Mouse (Mus musculus): ENCODE results near the gene Adam12. TPM values are rescaled to one million over a fixed set of nuclear protein-coding genes. Genes with fewer than 3 reads are reported as not detected.

Gene Adam12
- polyA plus RNA-seq, 1 experiment from 2014 or later: 2.1 TPM

GRCm38 (mm10) chr7:133925771-133926170 lies 306.2 kb downstream of the Adam12 start:
- Histone ChIP-seq H3K36me3 (replicated peaks) (no peaks in the 10 kb centered on the region), H3K27me3 (replicated peaks; ENCODE audit: low read depth, poor library complexity, severe bottlenecking) (no peaks in the 10 kb centered on the region), H3K4me1 (no peaks in the 10 kb centered on the region), H3K9me3 (no peaks in the 10 kb centered on the region), H3K27ac (replicated peaks) (no peak overlapping the region), H3K4me3 (no peak overlapping the region)
- no peak for DNase-seq (ENCODE audit: low spot score)
- WGBS: 64% methylated on average over 2 of the region's 2 CpGs

DNA sequence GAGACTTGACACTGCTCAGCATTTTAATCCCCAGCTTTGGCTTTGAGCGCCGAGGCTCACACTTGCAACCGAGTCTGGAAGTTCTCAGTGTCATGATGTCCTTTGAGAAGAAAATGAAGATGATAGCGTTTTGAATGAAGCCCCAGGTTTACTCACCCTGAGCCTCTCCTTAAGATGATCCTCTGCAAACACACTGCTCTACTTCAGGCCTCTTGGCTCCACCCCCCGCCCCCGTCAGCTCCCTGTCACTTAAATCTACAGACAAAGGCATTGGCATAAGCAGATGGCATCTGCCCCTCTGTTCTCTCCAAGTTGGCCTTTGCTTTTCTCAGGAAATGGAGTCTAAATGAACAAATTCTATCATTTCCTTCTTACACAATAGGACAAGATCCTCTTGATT lies 308.0 kb downstream of the Adam12 start:
- no peak overlapping the region for H3K4me3 ChIP-seq
- no peak overlapping the region for H3K27ac ChIP-seq (replicated peaks)
- no peaks in the 10 kb centered on the region for H3K27me3 ChIP-seq (replicated peaks; ENCODE audit: low read depth, poor library complexity, severe bottlenecking)
- no peaks in the 10 kb centered on the region for H3K4me1 ChIP-seq
- no peak for DNase-seq (ENCODE audit: low spot score)
- H3K36me3 ChIP-seq (replicated peaks): no peaks in the 10 kb centered on the region
- H3K9me3 ChIP-seq: no peaks in the 10 kb centered on the region
- 75% methylated on average over 6 of the region's 6 CpGs for WGBS

DNA sequence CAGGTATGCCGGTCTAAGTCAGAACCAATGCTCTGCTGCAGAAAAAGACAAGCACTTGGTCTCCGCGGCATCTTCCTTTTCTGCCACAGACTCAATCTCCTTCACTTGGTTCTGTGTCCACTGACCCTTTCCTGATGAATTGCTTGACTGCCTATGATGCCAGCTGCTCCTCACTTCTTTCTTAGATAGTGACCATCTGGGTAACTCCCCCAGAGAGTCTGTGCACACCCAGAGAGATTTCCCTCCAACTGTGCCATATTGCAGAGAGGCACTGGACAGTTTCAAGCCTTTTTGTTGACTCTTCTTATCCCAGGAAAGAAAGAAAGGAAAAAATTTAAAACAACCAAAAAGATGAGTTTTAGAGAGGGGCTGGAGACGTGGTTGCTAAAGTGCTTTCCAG lies 310.7 kb downstream of the Adam12 start:
- no peaks in the 10 kb centered on the region for H3K4me1 ChIP-seq
- H3K9me3 ChIP-seq: no peaks in the 10 kb centered on the region
- no peaks in the 10 kb centered on the region for H3K36me3 ChIP-seq (replicated peaks)
- 96% methylated on average over 4 of the region's 4 CpGs for WGBS
- no peak for DNase-seq (ENCODE audit: low spot score)
- H3K27me3 ChIP-seq (replicated peaks; ENCODE audit: low read depth, poor library complexity, severe bottlenecking): no peaks in the 10 kb centered on the region
- H3K4me3 ChIP-seq: no peak overlapping the region
- no peak overlapping the region for H3K27ac ChIP-seq (replicated peaks)

GRCm38 (mm10) chr7:133920724-133921123 lies 311.2 kb downstream of the Adam12 start:
- 88% methylated on average over 7 of the region's 7 CpGs for WGBS
- Histone ChIP-seq H3K4me1 (no peaks in the 10 kb centered on the region), H3K4me3 (no peak overlapping the region), H3K27ac (replicated peaks) (no peak overlapping the region), H3K9me3 (no peaks in the 10 kb centered on the region), H3K27me3 (replicated peaks; ENCODE audit: low read depth, poor library complexity, severe bottlenecking) (no peaks in the 10 kb centered on the region), H3K36me3 (replicated peaks) (no peaks in the 10 kb centered on the region)
- no peak for DNase-seq (ENCODE audit: low spot score)

- WGBS: 89% methylated on average over 5 of the region's 5 CpGs
- no peaks in the 10 kb centered on the region for H3K4me1 ChIP-seq
- no peaks in the 10 kb centered on the region for H3K9me3 ChIP-seq
- DNase-seq (ENCODE audit: low spot score): no peak
- no peak overlapping the region for H3K4me3 ChIP-seq
- no peaks in the 10 kb centered on the region for H3K27me3 ChIP-seq (replicated peaks; ENCODE audit: low read depth, poor library complexity, severe bottlenecking)
- H3K36me3 ChIP-seq (replicated peaks): no peaks in the 10 kb centered on the region
- H3K27ac ChIP-seq (replicated peaks): no peak overlapping the region
These were observed 312.0 kb downstream of the Adam12 start for GRCm38 (mm10) chr7:133919918-133920317.

- Histone ChIP-seq H3K36me3 (replicated peaks) (no peaks in the 10 kb centered on the region), H3K27me3 (replicated peaks; ENCODE audit: low read depth, poor library complexity, severe bottlenecking) (no peaks in the 10 kb centered on the region), H3K27ac (replicated peaks) (no peak overlapping the region), H3K4me1 (no peaks in the 10 kb centered on the region), H3K9me3 (no peaks in the 10 kb centered on the region), H3K4me3 (no peak overlapping the region)
- DNase-seq (ENCODE audit: low spot score): no peak
- 72% methylated on average over 5 of the region's 5 CpGs for WGBS
These were observed 312.6 kb downstream of the Adam12 start for GRCm38 (mm10) chr7:133919306-133919705.

- Histone ChIP-seq H3K27me3 (replicated peaks; ENCODE audit: low read depth, poor library complexity, severe bottlenecking) (no peaks in the 10 kb centered on the region), H3K4me1 (no peaks in the 10 kb centered on the region), H3K9me3 (no peaks in the 10 kb centered on the region), H3K27ac (replicated peaks) (no peak overlapping the region), H3K4me3 (no peak overlapping the region), H3K36me3 (replicated peaks) (no peaks in the 10 kb centered on the region)
- WGBS: 90% methylated on average over 9 of the region's 9 CpGs
- no peak for DNase-seq (ENCODE audit: low spot score)
These were observed 315.7 kb downstream of the Adam12 start for GRCm38 (mm10) chr7:133916230-133916629.

- DNase-seq (ENCODE audit: low spot score): no peak
- no peaks in the 10 kb centered on the region for H3K9me3 ChIP-seq
- H3K4me1 ChIP-seq: no peaks in the 10 kb centered on the region
- no peak overlapping the region for H3K4me3 ChIP-seq
- 89% methylated on average over 3 of the region's 3 CpGs for WGBS
- H3K27ac ChIP-seq (replicated peaks): no peak overlapping the region
- H3K27me3 ChIP-seq (replicated peaks; ENCODE audit: low read depth, poor library complexity, severe bottlenecking): no peaks in the 10 kb centered on the region
- no peaks in the 10 kb centered on the region for H3K36me3 ChIP-seq (replicated peaks)
These were observed 320.1 kb downstream of the Adam12 start for GRCm38 (mm10) chr7:133911881-133912280.

DNA sequence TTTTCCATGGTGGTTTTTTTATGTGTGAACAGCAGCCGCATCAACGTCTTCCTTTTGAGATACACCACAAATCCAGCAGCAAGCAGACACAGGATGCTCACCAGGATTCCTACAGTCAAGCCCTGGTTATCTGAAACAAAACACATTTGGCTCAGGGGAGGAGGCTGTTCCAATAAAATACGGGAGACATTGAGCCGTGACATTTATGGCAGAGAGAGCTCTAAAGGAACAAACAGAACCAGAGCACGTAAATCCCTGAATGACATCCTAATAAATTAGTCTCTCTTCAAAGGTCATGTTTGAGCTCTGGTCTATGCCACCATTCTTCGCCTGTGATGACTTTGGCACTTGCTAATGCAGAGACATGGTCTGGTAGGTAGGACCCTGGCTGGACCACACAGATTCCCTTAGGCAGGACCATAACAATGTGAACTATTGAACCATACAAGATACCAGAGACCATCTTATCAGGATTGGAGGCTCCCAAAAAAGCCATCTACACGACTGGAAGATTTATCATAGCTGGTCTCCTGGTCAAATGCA lies 322.0 kb downstream of the Adam12 start:
- DNase-seq (ENCODE audit: low spot score): no peak
- no peak overlapping the region for H3K4me3 ChIP-seq
- peaks cover 5% of the 10 kb centered on the region; the same call in 1 of the 2 replicates for H3K9me3 ChIP-seq
- H3K4me1 ChIP-seq: no peaks in the 10 kb centered on the region
- 85% methylated on average over 7 of the region's 7 CpGs for WGBS
- H3K36me3 ChIP-seq (replicated peaks): no peaks in the 10 kb centered on the region
- H3K27ac ChIP-seq (replicated peaks): no peak overlapping the region
- H3K27me3 ChIP-seq (replicated peaks; ENCODE audit: low read depth, poor library complexity, severe bottlenecking): no peaks in the 10 kb centered on the region

GRCm38 (mm10) chr7:133908966-133909365 lies 323.0 kb downstream of the Adam12 start:
- H3K4me3 ChIP-seq: no peak overlapping the region
- DNase-seq (ENCODE audit: low spot score): no peak
- no peaks in the 10 kb centered on the region for H3K36me3 ChIP-seq (replicated peaks)
- H3K9me3 ChIP-seq: peaks cover 5% of the 10 kb centered on the region; the same call in 1 of the 2 replicates
- no peaks in the 10 kb centered on the region for H3K27me3 ChIP-seq (replicated peaks; ENCODE audit: low read depth, poor library complexity, severe bottlenecking)
- no peak overlapping the region for H3K27ac ChIP-seq (replicated peaks)
- 87% methylated on average over 4 of the region's 4 CpGs for WGBS
- no peaks in the 10 kb centered on the region for H3K4me1 ChIP-seq

- 89% methylated on average over 4 of the region's 4 CpGs for WGBS
- no peaks in the 10 kb centered on the region for H3K9me3 ChIP-seq
- no peak overlapping the region for H3K27ac ChIP-seq (replicated peaks)
- no peaks in the 10 kb centered on the region for H3K27me3 ChIP-seq (replicated peaks; ENCODE audit: low read depth, poor library complexity, severe bottlenecking)
- DNase-seq (ENCODE audit: low spot score): no peak
- H3K4me3 ChIP-seq: no peak overlapping the region
- H3K36me3 ChIP-seq (replicated peaks): no peaks in the 10 kb centered on the region
- no peaks in the 10 kb centered on the region for H3K4me1 ChIP-seq
These were observed 332.6 kb downstream of the Adam12 start for GRCm38 (mm10) chr7:133899391-133899790.

- no peak overlapping the region for H3K4me3 ChIP-seq
- no peaks in the 10 kb centered on the region for H3K36me3 ChIP-seq (replicated peaks)
- H3K4me1 ChIP-seq: no peaks in the 10 kb centered on the region
- H3K27ac ChIP-seq (replicated peaks): no peak overlapping the region
- H3K9me3 ChIP-seq: no peaks in the 10 kb centered on the region
- no peak for DNase-seq (ENCODE audit: low spot score)
- H3K27me3 ChIP-seq (replicated peaks; ENCODE audit: low read depth, poor library complexity, severe bottlenecking): no peaks in the 10 kb centered on the region
- 78% methylated on average over 4 of the region's 4 CpGs for WGBS
These were observed 340.1 kb downstream of the Adam12 start for GRCm38 (mm10) chr7:133891796-133892195.

- 89% methylated on average over 9 of the region's 9 CpGs for WGBS
- Histone ChIP-seq H3K27me3 (replicated peaks; ENCODE audit: low read depth, poor library complexity, severe bottlenecking) (no peaks in the 10 kb centered on the region), H3K36me3 (replicated peaks) (no peaks in the 10 kb centered on the region), H3K9me3 (no peaks in the 10 kb centered on the region), H3K4me3 (no peak overlapping the region), H3K4me1 (no peaks in the 10 kb centered on the region), H3K27ac (replicated peaks) (no peak overlapping the region)
- DNase-seq (ENCODE audit: low spot score): no peak
These were observed 340.6 kb downstream of the Adam12 start for GRCm38 (mm10) chr7:133891298-133891697.

GRCm38 (mm10) chr7:133889986-133890385 lies 342.0 kb downstream of the Adam12 start:
- WGBS: 89% methylated on average over 4 of the region's 4 CpGs
- H3K27ac ChIP-seq (replicated peaks): no peak overlapping the region
- H3K36me3 ChIP-seq (replicated peaks): no peaks in the 10 kb centered on the region
- no peak overlapping the region for H3K4me3 ChIP-seq
- H3K9me3 ChIP-seq: no peaks in the 10 kb centered on the region
- H3K27me3 ChIP-seq (replicated peaks; ENCODE audit: low read depth, poor library complexity, severe bottlenecking): no peaks in the 10 kb centered on the region
- no peak for DNase-seq (ENCODE audit: low spot score)
- no peaks in the 10 kb centered on the region for H3K4me1 ChIP-seq

All from embryonic facial prominence, embryonic 10.5 days (tissue).